Mouse (Mus musculus) neural tube, embryonic 12.5 days (tissue): Measurements from ENCODE around the gene Fam189a1. TPM values are rescaled to one million over a fixed set of nuclear protein-coding genes. Genes with fewer than 3 reads are reported as not detected.

Experiments used
- ATAC-seq: fragments of 200-750 bp; cut with Nextera tagmentation; 2 replicates; pipeline ENCODE4 v1.8.0; 2017; ENCODE audit warnings: low read depth, mild to moderate bottlenecking, moderate TSS enrichment, moderate library complexity; ENCODE audit not compliant: low FRiP score
- H3K27ac ChIP-seq: fragments of 300-500 bp; sonication (generic); 2 replicates; pipeline ENCODE4 v1.5.1; 2016
- H3K27me3 ChIP-seq: fragments of 300-500 bp; sonication (generic); replicated peaks from 2 replicates; pipeline ENCODE4 v1.6.1; 2016; ENCODE audit warnings: mild to moderate bottlenecking
- H3K36me3 ChIP-seq: fragments of 300-500 bp; sonication (generic); 2 replicates; pipeline ENCODE4 v1.6.1; 2016; ENCODE audit warnings: mild to moderate bottlenecking
- H3K4me1 ChIP-seq: fragments of 300-500 bp; sonication (generic); 2 replicates; pipeline ENCODE4 v1.6.1; 2016
- H3K4me2 ChIP-seq: fragments of 300-500 bp; sonication (generic); replicated peaks from 2 replicates; pipeline ENCODE4 v1.6.1; 2016; ENCODE audit warnings: mild to moderate bottlenecking
- H3K4me3 ChIP-seq: fragments of 300-500 bp; sonication (generic); 2 replicates; pipeline ENCODE4 v1.5.1; 2016
- H3K9ac ChIP-seq: fragments of 300-500 bp; sonication (generic); 2 replicates; pipeline ENCODE4 v1.6.1; 2016; ENCODE audit warnings: mild to moderate bottlenecking
- H3K9me3 ChIP-seq: fragments of 300-500 bp; sonication (generic); 2 replicates; pipeline ENCODE4 v1.6.1; 2016; ENCODE audit warnings: mild to moderate bottlenecking
- WGBS: fragments of 180-500 bp; shearing (Covaris S2); methylation state at CpG from one replicate; pipeline ENCODE4 v1.1.7; 2016; 5-methylcytosine and 5-hydroxymethylcytosine counted together
- polyA plus RNA-seq: library from polyadenylated mRNA; unstranded; fragments of >200 nt; fragmentation: Nextera tagmentation; extraction: Ambion mirVana; gene quantifications from 2 replicates; pipeline ENCODE4 v1.2.1, GENCODE M21; 2016

The Fam189a1 gene
- polyA plus RNA-seq, 1 experiment from 2014 or later: 8.8 TPM

DNA sequence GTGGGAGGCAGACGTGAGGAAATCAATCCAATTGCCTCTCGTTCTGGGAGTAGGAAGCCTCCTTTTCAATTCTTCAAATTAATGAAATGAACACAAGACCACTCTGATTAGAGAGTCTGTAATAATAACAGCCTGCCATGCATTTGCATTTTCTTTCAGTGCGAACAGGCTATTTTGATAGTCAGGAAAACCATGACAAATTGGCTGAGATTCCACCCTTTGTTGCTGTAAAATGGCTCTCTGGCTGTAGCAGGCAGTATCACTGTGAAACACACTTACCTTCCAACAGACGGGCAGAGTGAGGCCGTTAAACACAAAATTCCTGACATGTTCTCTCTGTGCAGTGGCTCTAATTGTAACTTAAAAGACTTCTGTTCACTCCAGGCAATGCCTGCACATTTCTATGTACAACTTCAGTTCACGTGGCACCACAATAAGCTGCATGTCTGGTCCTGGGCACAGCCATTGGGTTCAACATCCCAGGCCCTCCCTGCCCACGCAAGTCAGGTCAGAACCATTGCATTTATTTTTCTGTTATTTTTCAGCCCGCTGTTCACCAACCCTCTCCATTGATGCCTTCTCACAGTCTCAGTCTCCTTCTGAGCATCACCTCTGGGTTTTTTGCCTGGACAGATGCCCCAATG is 138.2 kb downstream of the Fam189a1 start:
- WGBS: 34% methylated on average over 8 of the region's 8 CpGs
- no peaks in the 10 kb centered on the region for H3K27me3 ChIP-seq
- peaks cover 9% of the 10 kb centered on the region for H3K4me1 ChIP-seq
- no peak overlapping the region for H3K4me3 ChIP-seq
- peak; percentile 79 for ATAC-seq
- H3K4me2 ChIP-seq: no peak overlapping the region
- no peaks in the 10 kb centered on the region for H3K36me3 ChIP-seq
- no peak overlapping the region for H3K27ac ChIP-seq
- H3K9ac ChIP-seq: no peak overlapping the region
- H3K9me3 ChIP-seq: no peaks in the 10 kb centered on the region

DNA sequence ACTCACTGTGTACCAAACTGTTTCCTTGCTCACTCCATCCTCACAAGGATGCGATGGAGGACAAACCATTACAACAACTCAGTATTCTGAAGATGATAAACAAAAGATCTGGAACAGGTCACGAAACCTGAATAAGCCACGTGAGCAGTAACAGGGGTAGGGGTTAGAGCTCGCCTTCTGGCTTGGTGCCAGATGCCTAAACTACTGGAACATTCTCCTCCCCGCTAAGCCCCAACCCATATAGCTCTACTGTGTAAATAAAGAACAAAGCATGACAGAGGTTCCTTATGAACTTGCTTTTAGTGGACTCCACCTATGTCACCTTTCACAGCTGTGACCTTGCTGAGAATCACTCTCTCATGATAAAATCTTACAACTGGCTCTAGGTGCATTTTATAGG is 139.0 kb downstream of the Fam189a1 start:
- H3K9ac ChIP-seq: no peak overlapping the region
- H3K36me3 ChIP-seq: no peaks in the 10 kb centered on the region
- no peak overlapping the region for H3K27ac ChIP-seq
- H3K9me3 ChIP-seq: no peaks in the 10 kb centered on the region
- no peak for ATAC-seq
- no peaks in the 10 kb centered on the region for H3K27me3 ChIP-seq
- H3K4me1 ChIP-seq: peaks cover 9% of the 10 kb centered on the region
- no peak overlapping the region for H3K4me2 ChIP-seq
- no peak overlapping the region for H3K4me3 ChIP-seq
- WGBS: 63% methylated on average over 5 of the region's 5 CpGs

DNA sequence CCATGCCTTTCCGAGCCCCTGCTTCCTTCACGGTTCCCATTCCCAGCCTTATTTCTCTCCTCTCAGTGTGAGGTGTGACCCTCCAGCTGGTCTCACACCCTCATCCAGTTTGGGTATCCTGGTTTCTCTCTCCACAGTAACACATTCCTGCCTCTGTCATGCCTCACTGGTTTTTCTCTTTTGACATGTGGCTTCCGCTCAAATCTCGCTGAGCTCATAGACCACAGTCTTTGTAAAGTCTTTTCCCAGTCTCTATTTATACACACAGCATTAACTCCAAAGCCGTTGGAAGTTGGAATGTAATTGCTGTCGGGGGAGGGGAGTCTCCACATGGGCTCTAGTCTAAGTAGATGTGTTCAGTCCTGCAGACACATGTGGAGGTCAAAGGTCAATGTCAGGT is 145.2 kb downstream of the Fam189a1 start:
- H3K4me1 ChIP-seq: 0 out of 2 replicates have a peak, but pooled peaks cover 5% of the 10 kb centered on the region
- no peaks in the 10 kb centered on the region for H3K9me3 ChIP-seq
- H3K4me3 ChIP-seq: no peak overlapping the region
- ATAC-seq: no peak
- H3K27me3 ChIP-seq: no peaks in the 10 kb centered on the region
- no peaks in the 10 kb centered on the region for H3K36me3 ChIP-seq
- WGBS: 50% methylated on average over 6 of the region's 6 CpGs
- H3K27ac ChIP-seq: no peak overlapping the region
- no peak overlapping the region for H3K4me2 ChIP-seq
- no peak overlapping the region for H3K9ac ChIP-seq

DNA sequence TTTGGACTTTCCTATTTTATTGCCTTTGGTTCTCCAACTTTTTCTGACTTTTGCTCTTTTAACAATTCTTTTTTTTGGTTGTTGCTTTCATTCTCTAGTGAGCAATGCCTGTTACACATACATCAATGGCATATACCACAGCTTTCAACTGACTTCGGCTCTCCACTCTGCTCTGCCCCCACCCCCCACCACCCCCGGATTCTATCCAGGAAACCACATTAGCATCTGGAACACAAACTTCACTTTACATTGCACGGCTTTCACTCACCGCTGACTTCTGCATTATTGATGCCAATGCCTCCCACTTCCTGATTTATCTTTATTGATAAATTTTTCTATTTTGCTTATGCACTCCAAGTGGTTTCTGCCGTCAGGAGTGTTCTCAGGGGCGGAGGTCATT is 146.1 kb downstream of the Fam189a1 start:
- Histone ChIP-seq H3K36me3 (no peaks in the 10 kb centered on the region), H3K9ac (no peak overlapping the region), H3K27ac (no peak overlapping the region), H3K27me3 (no peaks in the 10 kb centered on the region), H3K9me3 (no peaks in the 10 kb centered on the region), H3K4me1 (0 out of 2 replicates have a peak, but pooled peaks cover 5% of the 10 kb centered on the region), H3K4me2 (no peak overlapping the region), H3K4me3 (no peak overlapping the region)
- 51% methylated on average over 6 of the region's 6 CpGs for WGBS
- no peak for ATAC-seq

DNA sequence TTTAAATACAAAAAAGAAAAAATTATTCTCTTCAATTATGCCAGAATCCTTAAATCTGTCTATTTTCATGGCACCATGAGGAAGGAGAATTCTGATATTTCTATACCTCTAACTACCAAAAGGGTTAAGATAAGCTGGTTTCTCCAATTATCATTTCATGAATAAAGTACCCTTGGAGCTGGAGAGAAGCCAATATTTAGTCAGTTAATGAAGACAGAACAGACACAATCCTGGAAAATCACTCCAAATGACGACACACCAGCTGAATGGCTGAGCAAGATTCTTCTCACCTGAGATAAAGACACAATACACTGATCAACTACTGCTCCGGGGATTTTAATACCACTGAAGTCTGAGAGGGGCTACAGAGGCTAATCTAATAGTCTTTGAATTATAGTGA is 150.6 kb downstream of the Fam189a1 start:
- no peak overlapping the region for H3K27ac ChIP-seq
- H3K9ac ChIP-seq: no peak overlapping the region
- H3K4me3 ChIP-seq: no peak overlapping the region
- no peak for ATAC-seq
- no peaks in the 10 kb centered on the region for H3K27me3 ChIP-seq
- no peaks in the 10 kb centered on the region for H3K9me3 ChIP-seq
- 90% methylated on average over 2 of the region's 2 CpGs for WGBS
- no peaks in the 10 kb centered on the region for H3K36me3 ChIP-seq
- H3K4me1 ChIP-seq: no peaks in the 10 kb centered on the region
- H3K4me2 ChIP-seq: no peak overlapping the region

DNA sequence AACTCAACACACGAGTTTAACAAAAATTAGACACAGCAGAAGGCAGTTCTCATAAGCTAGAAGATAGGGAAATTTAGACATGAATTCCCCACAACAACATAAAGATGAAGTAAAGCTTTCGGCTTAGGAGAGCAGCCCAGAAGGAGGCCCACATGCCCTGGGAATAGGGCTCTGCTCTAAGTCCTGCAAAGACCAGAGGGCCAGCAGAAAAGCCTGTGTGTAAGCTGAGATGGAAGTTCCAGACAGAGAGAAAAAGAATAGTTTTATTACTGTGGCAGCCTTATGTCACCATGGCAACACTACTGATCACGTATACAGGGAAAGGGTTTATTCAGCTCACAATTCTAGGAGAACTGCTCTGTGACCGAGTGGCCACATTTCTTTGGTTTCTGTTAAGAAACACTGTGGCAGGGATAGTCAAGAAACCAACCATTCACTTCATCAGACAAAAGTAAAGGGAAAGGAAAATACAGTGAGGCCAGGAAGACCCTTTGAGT is 156.6 kb downstream of the Fam189a1 start:
- Histone ChIP-seq H3K4me3 (no peak overlapping the region), H3K9me3 (no peaks in the 10 kb centered on the region), H3K4me1 (no peaks in the 10 kb centered on the region), H3K27ac (no peak overlapping the region), H3K4me2 (no peak overlapping the region), H3K36me3 (no peaks in the 10 kb centered on the region), H3K9ac (no peak overlapping the region), H3K27me3 (no peaks in the 10 kb centered on the region)
- no peak for ATAC-seq
- 47% methylated on average over 4 of the region's 4 CpGs for WGBS

DNA sequence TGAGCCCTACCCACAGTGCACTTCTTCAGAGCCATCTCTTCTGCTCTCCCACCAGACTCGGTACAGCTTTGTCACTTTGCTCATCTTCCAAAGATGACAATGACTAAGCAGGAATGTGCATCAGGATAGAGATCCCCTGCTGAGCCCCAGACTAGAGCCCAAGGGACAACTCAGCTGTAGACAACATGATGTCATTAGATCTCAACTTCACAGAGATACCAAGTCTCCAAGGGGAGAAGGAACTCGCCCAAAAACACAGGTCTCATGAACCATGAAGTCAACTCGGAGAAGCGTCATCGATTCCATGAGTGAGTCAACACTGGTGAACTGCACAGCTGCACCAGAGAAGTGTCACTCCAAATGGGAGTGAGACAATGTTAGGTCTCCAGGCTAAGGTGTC is 158.6 kb downstream of the Fam189a1 start:
- Histone ChIP-seq H3K9ac (no peak overlapping the region), H3K4me1 (no peaks in the 10 kb centered on the region), H3K9me3 (no peaks in the 10 kb centered on the region), H3K4me2 (no peak overlapping the region), H3K27me3 (no peaks in the 10 kb centered on the region), H3K27ac (no peak overlapping the region), H3K36me3 (no peaks in the 10 kb centered on the region), H3K4me3 (no peak overlapping the region)
- ATAC-seq: no peak
- 89% methylated on average over 5 of the region's 5 CpGs for WGBS

DNA sequence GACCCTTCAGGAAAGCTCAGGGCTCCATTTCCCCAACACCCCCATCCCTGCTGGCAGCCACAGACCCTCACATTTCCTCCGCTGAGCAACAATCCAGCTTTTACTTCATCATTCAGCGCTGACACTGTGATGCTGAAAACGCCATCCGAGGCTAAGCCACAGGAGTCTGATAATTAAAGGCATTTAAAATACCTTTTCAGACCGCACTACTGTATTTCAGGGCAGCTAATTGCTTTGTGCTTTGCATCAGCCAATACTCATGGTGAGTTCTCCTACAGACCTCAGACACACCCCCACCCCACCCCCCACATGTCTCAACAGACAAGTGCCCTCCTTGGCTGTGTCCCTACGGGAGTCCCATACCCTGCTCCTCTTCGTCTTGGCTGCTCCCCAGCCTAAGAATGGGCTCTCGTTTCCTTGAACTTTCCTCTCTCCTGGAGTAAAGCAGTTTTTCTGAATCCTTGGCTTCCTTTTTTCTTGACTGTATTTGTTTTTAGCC is 160.4 kb downstream of the Fam189a1 start:
- ATAC-seq: no peak
- no peaks in the 10 kb centered on the region for H3K36me3 ChIP-seq
- WGBS: 41% methylated on average over 8 of the region's 8 CpGs
- H3K9ac ChIP-seq: no peak overlapping the region
- H3K4me3 ChIP-seq: no peak overlapping the region
- H3K4me2 ChIP-seq: no peak overlapping the region
- no peak overlapping the region for H3K27ac ChIP-seq
- no peaks in the 10 kb centered on the region for H3K9me3 ChIP-seq
- no peaks in the 10 kb centered on the region for H3K4me1 ChIP-seq
- H3K27me3 ChIP-seq: no peaks in the 10 kb centered on the region

DNA sequence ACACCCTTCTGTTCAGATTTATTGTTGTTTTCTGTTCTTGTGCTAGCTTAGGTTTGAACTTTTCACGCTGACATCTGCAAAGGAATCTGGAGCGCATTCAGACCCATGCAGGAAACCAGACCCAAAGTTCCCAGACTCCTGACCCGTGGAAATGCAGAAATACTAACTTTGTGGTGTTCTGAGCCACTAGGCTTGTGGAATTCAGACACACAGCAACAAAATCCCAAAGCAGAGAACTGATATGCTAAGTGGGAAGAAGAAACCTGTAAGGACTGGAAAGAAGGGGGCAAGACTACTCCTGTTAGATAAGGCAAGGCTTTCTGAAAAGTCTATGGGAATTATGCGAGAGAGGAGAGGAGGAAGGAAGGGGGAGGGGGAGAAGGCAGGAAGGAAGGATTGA is 167.0 kb downstream of the Fam189a1 start:
- no peak overlapping the region for H3K4me2 ChIP-seq
- 85% methylated on average over 4 of the region's 4 CpGs for WGBS
- ATAC-seq: no peak
- H3K36me3 ChIP-seq: no peaks in the 10 kb centered on the region
- no peaks in the 10 kb centered on the region for H3K9me3 ChIP-seq
- no peak overlapping the region for H3K4me3 ChIP-seq
- H3K27me3 ChIP-seq: no peaks in the 10 kb centered on the region
- H3K4me1 ChIP-seq: no peaks in the 10 kb centered on the region
- H3K27ac ChIP-seq: no peak overlapping the region
- no peak overlapping the region for H3K9ac ChIP-seq

DNA sequence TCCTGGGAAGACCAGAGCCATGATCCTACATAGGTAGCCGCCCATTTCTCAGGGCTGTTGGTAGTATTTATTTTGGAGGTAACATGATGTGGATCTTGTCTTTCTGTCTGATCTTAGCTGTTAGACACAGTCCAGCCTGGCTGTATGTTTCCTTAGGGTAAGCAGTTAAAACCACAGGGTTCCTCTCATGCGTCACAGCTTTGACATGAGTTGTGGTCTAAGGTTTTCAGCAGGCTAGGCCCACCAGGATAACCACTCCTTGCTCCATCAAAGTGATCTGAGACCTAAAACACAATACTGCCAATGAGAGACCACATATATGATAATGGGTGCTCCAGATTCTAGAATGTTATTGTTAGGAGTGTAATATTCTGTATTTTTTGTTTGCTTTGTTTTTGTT is 168.4 kb downstream of the Fam189a1 start:
- H3K9me3 ChIP-seq: no peaks in the 10 kb centered on the region

DNA sequence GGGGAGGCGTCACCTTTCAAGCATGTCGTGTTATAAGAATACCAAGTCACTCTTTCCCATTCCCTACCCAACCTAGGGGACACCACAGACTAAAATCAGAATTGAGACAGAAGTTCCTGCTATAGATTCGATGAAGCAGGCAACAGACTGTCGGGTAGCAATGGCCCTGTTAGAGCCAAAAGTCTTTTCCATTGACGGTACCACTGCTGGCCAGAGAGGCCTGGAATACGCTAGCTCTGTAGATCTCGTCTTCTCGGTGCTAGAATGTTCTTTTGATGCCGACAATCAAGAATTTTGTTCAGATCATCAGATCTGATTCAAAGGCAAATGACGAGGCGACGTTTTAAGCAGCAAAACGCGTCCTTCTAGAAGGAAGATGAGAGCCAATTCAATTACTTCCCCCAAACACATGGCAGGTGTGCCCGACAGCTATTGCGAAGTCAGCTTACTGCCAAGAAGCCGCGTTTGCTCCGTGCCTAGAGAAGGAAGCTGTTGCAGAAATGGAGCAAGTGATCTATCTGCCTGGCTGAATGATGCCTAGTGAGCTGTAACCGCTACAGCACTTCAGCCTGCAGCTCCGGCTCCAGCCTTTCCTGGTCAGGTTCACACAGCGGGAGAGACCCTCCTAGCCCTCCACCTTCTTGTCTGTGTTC is 171.8 kb downstream of the Fam189a1 start:
- Histone ChIP-seq H3K9me3 (no peaks in the 10 kb centered on the region), H3K9ac (no peak overlapping the region), H3K36me3 (no peaks in the 10 kb centered on the region), H3K27me3 (no peaks in the 10 kb centered on the region), H3K4me3 (no peak overlapping the region), H3K4me1 (no peaks in the 10 kb centered on the region), H3K4me2 (no peak overlapping the region), H3K27ac (no peak overlapping the region)
- WGBS: 91% methylated on average over 22 of the region's 22 CpGs
- no peak for ATAC-seq

More for the DNA sequence above, 168.4 kb downstream of the Fam189a1 start:
- no peak overlapping the region for H3K4me2 ChIP-seq
- H3K27me3 ChIP-seq: no peaks in the 10 kb centered on the region
- no peaks in the 10 kb centered on the region for H3K4me1 ChIP-seq
- WGBS: 77% methylated on average over 2 of the region's 2 CpGs
- no peak for ATAC-seq
- H3K4me3 ChIP-seq: no peak overlapping the region
- H3K9ac ChIP-seq: no peak overlapping the region
- H3K27ac ChIP-seq: no peak overlapping the region
- no peaks in the 10 kb centered on the region for H3K36me3 ChIP-seq

DNA sequence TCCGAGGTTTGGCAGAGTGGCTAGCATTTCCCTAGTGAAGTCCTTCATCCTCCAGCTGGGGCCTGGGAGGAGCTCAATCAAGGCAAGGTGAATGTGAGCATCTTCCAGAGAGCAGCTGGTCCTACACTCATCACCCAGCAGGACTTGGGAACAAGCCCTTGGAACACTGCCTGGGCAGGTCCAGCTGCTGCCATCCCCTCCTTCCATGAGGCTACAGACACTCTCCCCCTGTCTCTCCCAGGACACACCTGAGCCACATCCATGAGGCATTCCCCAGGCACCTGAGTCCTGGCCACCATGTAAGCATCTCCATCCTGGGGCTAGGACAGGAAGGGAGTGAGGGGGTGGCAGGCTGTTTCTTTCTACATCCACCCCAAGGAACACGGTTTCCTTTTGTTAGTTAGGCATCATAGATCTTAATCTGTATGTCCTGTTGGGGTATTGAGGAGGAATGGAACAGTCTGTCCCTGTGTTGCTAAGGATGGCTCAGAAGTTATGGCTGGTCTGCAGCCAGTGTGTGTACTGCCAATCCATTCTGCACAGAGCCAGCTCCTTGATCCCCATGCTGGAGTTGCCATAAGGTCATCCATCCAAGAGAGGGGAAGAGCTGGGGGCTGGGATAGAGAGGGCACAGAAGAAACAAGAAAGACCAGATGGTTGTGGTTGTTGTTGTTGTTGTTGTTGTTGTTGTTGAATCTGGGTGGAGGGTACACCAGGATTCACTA is 174.7 kb downstream of the Fam189a1 start:
- Histone ChIP-seq H3K36me3 (no peaks in the 10 kb centered on the region), H3K9ac (no peak overlapping the region), H3K4me2 (no peak overlapping the region), H3K27me3 (no peaks in the 10 kb centered on the region), H3K9me3 (no peaks in the 10 kb centered on the region), H3K4me1 (no peaks in the 10 kb centered on the region), H3K4me3 (no peak overlapping the region), H3K27ac (no peak overlapping the region)
- WGBS: 71% methylated on average over 2 of the region's 2 CpGs
- no peak for ATAC-seq
